Mouse (Mus musculus) spleen, adult 2 months (tissue): ENCODE measurements around the gene Iqschfp.

Experiments used
- CTCF ChIP-seq: fragments of 200-500 bp; IDR thresholded peaks from 2 replicates; pipeline ENCODE4 v1.5.1; 2011; ENCODE audit warnings: mild to moderate bottlenecking, inconsistent platforms; ENCODE audit not compliant: insufficient read depth, insufficient read length, insufficient replicate concordance; ENCODE audit errors: extremely low read depth
- POLR2A ChIP-seq: fragments of 200-500 bp; IDR thresholded peaks from 2 replicates; pipeline ENCODE4 v1.6.1; 2011; ENCODE audit warnings: low read depth, low read length, inconsistent platforms

DNA sequence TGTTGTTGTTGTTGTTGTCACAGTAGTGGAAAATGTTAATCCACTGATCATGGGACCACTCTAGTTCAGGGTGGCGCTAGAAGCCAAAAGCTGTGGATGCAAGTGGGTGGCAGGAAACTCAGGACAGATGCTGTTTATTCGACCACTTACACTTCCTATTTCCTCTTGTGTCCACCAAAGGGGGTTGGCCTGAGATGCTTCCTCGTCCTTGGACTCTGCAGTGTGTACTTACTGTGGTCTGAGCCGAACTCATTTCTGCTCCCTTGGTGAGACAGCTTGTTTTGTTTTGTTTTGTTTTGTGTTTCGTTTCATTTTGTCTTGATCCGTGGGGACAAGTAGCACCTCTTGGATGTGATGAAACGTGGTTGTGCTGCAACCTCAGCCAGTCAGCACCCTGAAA, 750.9 kb downstream of the Iqschfp start:
- TF ChIP-seq POLR2A = no peak
- no peak for TF ChIP-seq CTCF
